Mouse (Mus musculus) spleen, adult 2 months (tissue): ENCODE measurements around the gene C130032M10Rik.

Experiments used
- CTCF ChIP-seq: fragments of 200-500 bp; IDR thresholded peaks from 2 replicates; pipeline ENCODE4 v1.5.1; 2011; ENCODE audit warnings: mild to moderate bottlenecking, inconsistent platforms; ENCODE audit not compliant: insufficient read depth, insufficient read length, insufficient replicate concordance; ENCODE audit errors: extremely low read depth
- POLR2A ChIP-seq: fragments of 200-500 bp; IDR thresholded peaks from 2 replicates; pipeline ENCODE4 v1.6.1; 2011; ENCODE audit warnings: low read depth, low read length, inconsistent platforms

DNA sequence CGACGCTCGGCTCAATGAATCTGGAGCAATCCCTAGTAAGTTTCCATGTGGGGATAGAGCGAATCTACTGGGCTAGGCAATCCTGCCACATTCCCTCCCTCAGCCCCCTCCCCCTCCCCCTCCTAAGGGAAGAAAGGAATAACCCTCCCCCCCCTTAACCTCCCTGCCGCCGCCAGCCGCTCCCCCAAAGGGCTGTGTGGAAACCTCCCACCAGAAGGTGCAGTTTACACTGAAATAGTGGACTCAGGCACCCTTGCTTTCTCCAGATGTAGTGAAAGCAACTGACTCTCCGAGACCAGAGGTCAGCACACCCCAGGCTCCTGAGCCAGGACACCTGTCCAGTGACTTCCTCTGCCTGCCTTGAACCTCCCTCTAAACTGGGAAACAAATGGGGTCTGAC, 11.1 kb downstream of the C130032M10Rik start:
- TF ChIP-seq CTCF, result no peak
- TF ChIP-seq POLR2A, result no peak
